Mouse (Mus musculus) layer of hippocampus, adult 9-10 months (tissue): ENCODE results near the gene Sufu.

Experiments used
- DNase-seq: peaks from one replicate; pipeline ENCODE4 v3.0.0; 2022; ENCODE audit warnings: low spot score

Sufu gene

GRCm38 (mm10) chr19:46531071-46532030 lies 134.7 kb downstream of the Sufu start:
- DNase-seq: no peak

- no peak for DNase-seq
These were observed 135.5 kb downstream of the Sufu start for GRCm38 (mm10) chr19:46532031-46532688.

- DNase-seq: no peak
These were observed 136.4 kb downstream of the Sufu start for GRCm38 (mm10) chr19:46533066-46533465.

DNA sequence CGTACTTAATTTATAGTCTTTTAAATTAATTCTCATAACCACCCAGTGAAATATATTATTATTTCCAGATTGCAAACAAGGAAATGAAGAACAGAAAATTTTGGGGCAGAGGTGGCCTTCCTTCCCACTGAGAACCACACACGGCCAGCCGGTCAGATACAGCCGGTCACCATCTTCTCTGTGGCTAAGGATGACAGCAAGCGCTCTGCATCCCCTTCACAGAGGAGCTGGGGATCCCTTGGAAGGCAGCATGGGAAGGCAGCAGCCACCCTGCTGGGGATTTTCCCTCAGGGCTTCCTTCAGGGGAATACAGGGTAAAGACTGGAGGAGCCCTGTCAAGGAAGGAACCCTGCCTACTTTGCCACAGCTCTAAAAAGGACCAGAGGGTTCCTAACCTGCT lies 136.8 kb downstream of the Sufu start:
- no peak for DNase-seq

GRCm38 (mm10) chr19:46534542-46535098 lies 137.9 kb downstream of the Sufu start:
- no peak for DNase-seq

DNA sequence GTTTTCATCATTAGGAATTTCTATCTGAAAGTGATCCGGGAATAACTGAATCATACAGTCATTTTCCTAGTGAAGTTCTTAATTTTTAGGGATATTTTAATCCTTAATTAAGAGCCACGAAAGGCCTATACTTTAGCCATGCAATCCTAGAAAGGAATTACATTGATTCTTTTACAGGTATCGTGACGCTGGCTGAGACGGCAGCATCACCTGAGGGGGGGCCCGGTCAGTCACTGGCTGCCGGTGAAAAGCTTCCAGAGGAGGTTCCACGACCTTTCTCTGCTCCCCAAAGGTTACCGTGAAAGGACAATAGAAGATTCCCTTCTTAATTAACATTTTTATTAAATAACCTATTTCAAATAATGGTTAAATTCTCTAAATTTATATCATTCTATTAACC lies 140.7 kb downstream of the Sufu start:
- DNase-seq: no peak

- DNase-seq: no peak
These were observed 141.5 kb downstream of the Sufu start for GRCm38 (mm10) chr19:46538213-46538612.
